Mouse (Mus musculus) heart, postnatal 0 days (tissue): ENCODE measurements at regions not wholly inside any gene's neighbourhood (a gene's known extent, or its start where the extent isn't known, plus 50 kb on each side); places are given as distances from the start of the nearest gene placed in this dataset.

Source experiments
- ATAC-seq: fragments of 200-750 bp; cut with Nextera tagmentation; 2 replicates; pipeline ENCODE4 v1.8.0; 2017; ENCODE audit warnings: low read depth, moderate number of reproducible peaks, moderate library complexity; ENCODE audit not compliant: insufficient read depth
- DNase-seq: peaks from one replicate; pipeline ENCODE4 v3.0.0-alpha.2; 2016; ENCODE audit warnings: low spot score
- H3K27ac ChIP-seq: fragments of 300-500 bp; sonication (generic); 2 replicates; pipeline ENCODE4 v1.5.1; 2014; ENCODE audit warnings: low read depth, mild to moderate bottlenecking
- H3K27me3 ChIP-seq: fragments of 300-500 bp; sonication (generic); 2 replicates; pipeline ENCODE4 v1.6.1; 2014; ENCODE audit warnings: low read length, mixed read lengths; ENCODE audit not compliant: control insufficient read depth, insufficient read depth
- H3K36me3 ChIP-seq: fragments of 300-500 bp; sonication (generic); replicated peaks from 2 replicates; pipeline ENCODE4 v1.6.1; 2014; ENCODE audit warnings: low read length, mixed read lengths; ENCODE audit not compliant: control insufficient read depth, insufficient read depth
- H3K4me1 ChIP-seq: fragments of 300-500 bp; sonication (generic); 2 replicates; pipeline ENCODE4 v1.6.1; 2014; ENCODE audit warnings: antibody characterized with exemption; ENCODE audit not compliant: control insufficient read depth, insufficient read depth
- H3K4me2 ChIP-seq: fragments of 300-500 bp; sonication (generic); 2 replicates; pipeline ENCODE4 v1.6.1; 2014; ENCODE audit warnings: low read depth, mild to moderate bottlenecking, low read length, moderate library complexity
- H3K4me3 ChIP-seq: fragments of 300-500 bp; sonication (generic); 2 replicates; pipeline ENCODE4 v1.5.1; 2014; ENCODE audit warnings: low read depth, low read length
- H3K9ac ChIP-seq: fragments of 300-500 bp; sonication (generic); replicated peaks from 2 replicates; pipeline ENCODE4 v1.6.1; 2014; ENCODE audit warnings: low read depth, low read length, mixed read lengths
- H3K9me3 ChIP-seq: fragments of 300-500 bp; sonication (generic); replicated peaks from 2 replicates; pipeline ENCODE4 v1.6.1; 2016; ENCODE audit warnings: low read length; ENCODE audit not compliant: control insufficient read depth
- CTCF ChIP-seq: IDR thresholded peaks from 2 replicates; pipeline ENCODE4 v1.5.1; 2016; ENCODE audit warnings: antibody characterized with exemption, control low read depth, low read depth
- EP300 ChIP-seq: IDR thresholded peaks from 2 replicates; pipeline ENCODE4 v1.6.1; 2016; ENCODE audit warnings: antibody characterized with exemption, low read depth
- WGBS: fragments of 180-500 bp; shearing (Covaris S2); extraction: QIAGEN DNeasy Blood & Tissue Kit; methylation state at CpG from one replicate; pipeline ENCODE4 v1.1.7; 2014; 5-methylcytosine and 5-hydroxymethylcytosine counted together

DNA sequence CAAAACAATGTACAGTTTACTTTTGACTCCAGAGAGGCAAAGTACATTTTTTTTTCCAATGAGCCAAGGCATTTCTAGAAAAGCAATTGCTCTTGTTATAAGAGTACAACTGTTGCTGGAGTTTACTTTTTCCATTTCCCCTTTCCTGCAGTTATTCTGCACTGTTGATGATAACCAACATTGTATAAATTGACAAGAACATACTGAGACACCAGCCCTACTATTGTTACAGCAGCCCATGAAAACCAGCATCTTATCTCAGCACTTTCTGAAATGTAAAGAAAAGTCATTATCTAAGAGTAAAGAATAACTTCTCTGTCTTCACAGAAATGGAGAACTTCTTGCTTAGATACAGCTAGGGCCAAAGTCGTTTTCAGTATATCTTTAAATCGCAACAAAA lies 345.5 kb downstream of the Lipi start:
- 43% methylated on average over 2 of the region's 2 CpGs for WGBS
- no peaks in the 10 kb centered on the region for H3K27me3 ChIP-seq
- TF ChIP-seq EP300 (no peak), CTCF (no peak)

DNA sequence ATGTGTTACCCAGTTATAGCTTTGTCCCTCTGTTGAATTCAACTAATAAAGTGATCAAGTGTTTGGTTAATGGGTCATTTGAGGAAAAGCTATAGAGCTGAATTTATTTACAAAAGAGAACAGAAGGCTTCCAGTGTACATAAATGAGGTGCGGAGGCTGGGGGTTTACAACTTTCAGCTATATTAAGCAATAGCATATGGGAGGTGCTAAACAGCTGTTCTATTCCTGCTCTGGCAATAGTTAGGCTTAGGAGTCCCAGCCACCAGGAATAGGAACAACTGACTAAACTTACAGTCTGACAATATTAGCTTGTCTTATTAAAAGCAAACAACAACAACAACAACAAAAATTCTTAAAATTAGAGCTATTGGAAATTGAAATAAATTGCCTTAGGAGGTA lies 353.7 kb downstream of the Lipi start:
- H3K27ac ChIP-seq, result no peak overlapping the region
- WGBS, result 84% methylated on average over 1 of the region's 1 CpGs
- DNase-seq (no peak), ATAC-seq (no peak)
- H3K27me3 ChIP-seq, result no peaks in the 10 kb centered on the region
- TF ChIP-seq EP300 (no peak), CTCF (no peak)
- no peaks in the 10 kb centered on the region for H3K4me1 ChIP-seq
- H3K4me2 ChIP-seq, result no peak overlapping the region
- no peaks in the 10 kb centered on the region for H3K9me3 ChIP-seq
- no peak overlapping the region for H3K4me3 ChIP-seq
- no peak overlapping the region for H3K9ac ChIP-seq
- H3K36me3 ChIP-seq, result no peaks in the 10 kb centered on the region

More for the DNA sequence above, 345.5 kb downstream of the Lipi start:
- Histone ChIP-seq H3K9ac (no peak overlapping the region), H3K27ac (no peak overlapping the region), H3K4me2 (no peak overlapping the region), H3K4me1 (no peaks in the 10 kb centered on the region), H3K9me3 (no peaks in the 10 kb centered on the region), H3K4me3 (no peak overlapping the region), H3K36me3 (no peaks in the 10 kb centered on the region)
- ATAC-seq, result no peak
- no peak for DNase-seq

DNA sequence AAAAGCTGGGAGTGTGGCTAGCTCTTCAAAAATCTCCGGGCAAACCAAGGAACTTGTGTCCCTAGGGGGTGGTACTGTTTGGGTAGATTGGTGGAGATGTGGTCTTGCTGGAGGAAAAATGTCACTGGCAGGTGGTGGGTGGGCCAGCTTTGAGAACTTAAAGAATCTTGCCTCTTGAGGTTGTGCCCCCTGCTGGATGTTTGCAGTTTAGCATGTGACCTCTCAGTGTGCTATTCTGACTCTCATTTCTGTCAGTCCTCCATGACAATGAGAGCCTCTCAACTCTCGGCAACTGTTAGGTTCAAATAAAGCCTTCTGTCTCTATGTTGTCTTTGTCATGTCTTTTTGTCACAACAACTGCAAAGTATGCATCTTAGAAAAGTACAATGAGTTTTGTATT lies 392.5 kb downstream of the Lipi start:
- Histone ChIP-seq H3K27ac (no peak overlapping the region), H3K4me1 (no peaks in the 10 kb centered on the region), H3K36me3 (no peaks in the 10 kb centered on the region), H3K9me3 (no peaks in the 10 kb centered on the region), H3K4me3 (no peak overlapping the region), H3K9ac (no peak overlapping the region), H3K4me2 (no peak overlapping the region), H3K27me3 (no peaks in the 10 kb centered on the region)
- ATAC-seq (no peak), DNase-seq (no peak)
- 0 out of 2 replicates have a peak, but pooled peaks have one; percentile 2 for TF ChIP-seq CTCF
- TF ChIP-seq EP300, result no peak
- WGBS, result 65% methylated on average over 2 of the region's 2 CpGs

DNA sequence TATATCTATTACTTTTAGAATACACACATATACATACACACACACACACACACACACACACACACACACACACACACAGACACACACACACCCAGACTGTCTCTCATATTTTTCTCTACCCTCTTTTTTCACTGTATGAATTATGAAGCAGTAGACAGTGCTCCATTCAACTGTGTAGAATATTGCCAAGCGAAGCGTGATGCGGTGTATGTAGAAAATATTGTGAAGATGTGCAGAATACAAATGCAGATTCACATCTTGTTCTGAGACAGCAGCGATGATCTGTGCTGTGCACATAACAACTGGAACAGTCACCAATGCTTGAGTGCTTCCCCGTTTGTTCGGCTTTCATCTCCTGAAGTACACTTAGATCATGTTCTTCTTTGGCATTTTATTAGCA lies 395.5 kb downstream of the Lipi start:
- TF ChIP-seq CTCF (no peak), EP300 (no peak)
- no peak for ATAC-seq
- no peak overlapping the region for H3K9ac ChIP-seq
- no peak overlapping the region for H3K4me3 ChIP-seq
- no peak overlapping the region for H3K27ac ChIP-seq
- DNase-seq, result no peak
- no peaks in the 10 kb centered on the region for H3K4me1 ChIP-seq
- H3K9me3 ChIP-seq, result no peaks in the 10 kb centered on the region
- H3K27me3 ChIP-seq, result no peaks in the 10 kb centered on the region
- H3K36me3 ChIP-seq, result no peaks in the 10 kb centered on the region
- no peak overlapping the region for H3K4me2 ChIP-seq
- 86% methylated on average over 6 of the region's 6 CpGs for WGBS

DNA sequence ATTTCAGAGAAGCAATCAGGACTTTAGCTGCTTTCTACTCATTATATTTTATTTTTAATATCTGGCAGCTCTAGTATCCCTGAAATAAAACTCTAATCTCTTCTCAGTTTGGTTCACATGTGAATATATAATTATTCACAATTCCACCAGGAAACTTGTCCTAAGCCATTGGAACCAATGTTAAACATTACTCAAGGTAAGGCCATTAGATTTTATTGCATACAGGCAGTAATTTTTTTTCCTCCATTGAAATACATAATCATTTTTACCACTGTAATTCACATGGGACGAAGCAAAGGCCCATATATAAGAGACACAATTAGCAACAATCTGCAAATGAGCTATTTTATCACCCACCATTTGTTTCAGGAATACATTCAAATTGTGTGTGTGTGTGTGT lies 419.8 kb downstream of the Lipi start:
- 67% methylated on average over 1 of the region's 1 CpGs for WGBS

DNA sequence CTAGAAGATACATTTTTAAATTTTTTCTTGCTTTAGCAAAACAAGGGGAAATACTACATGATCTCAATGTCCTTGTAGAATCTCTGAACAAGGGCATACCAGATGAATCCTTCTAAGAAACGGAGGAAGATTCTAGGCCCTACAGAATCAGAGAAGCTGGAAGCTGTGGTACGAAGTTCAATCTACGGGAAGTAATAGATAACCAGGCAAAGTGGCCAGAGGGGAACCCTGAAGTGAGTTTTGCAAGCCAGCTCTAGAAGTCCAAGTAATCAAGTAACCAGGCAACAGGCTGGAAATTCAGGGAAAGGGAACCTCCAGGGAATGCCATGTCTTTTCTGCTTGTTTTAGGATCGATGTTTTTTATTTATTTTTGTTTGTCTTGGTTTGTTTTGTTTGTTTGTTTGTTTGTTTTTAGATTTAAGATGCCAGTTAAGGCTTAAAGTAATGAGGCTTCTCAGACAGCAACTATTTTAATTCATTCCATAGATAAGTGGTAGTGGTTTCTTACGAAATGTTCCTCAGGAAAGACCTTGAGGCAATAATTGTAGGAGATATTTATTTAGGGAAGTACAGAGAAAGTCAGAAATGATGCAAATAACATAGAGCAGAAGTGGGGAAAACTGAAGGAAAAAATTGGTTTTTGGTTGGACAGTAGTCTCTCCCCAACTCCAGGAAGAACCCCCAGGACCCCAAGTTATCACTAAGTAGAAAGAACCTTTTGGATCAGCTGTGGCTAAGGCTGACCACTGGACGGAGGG lies 420.7 kb downstream of the Lipi start:
- ATAC-seq (no peak), DNase-seq (no peak)
- Histone ChIP-seq H3K27ac (no peak overlapping the region), H3K4me1 (no peaks in the 10 kb centered on the region), H3K9me3 (no peaks in the 10 kb centered on the region), H3K4me2 (no peak overlapping the region), H3K9ac (no peak overlapping the region), H3K36me3 (no peaks in the 10 kb centered on the region), H3K4me3 (no peak overlapping the region), H3K27me3 (no peaks in the 10 kb centered on the region)
- TF ChIP-seq CTCF (no peak), EP300 (no peak)
- WGBS, result 61% methylated on average over 6 of the region's 6 CpGs

More for the DNA sequence above, 419.8 kb downstream of the Lipi start:
- H3K4me1 ChIP-seq, result no peaks in the 10 kb centered on the region
- H3K4me3 ChIP-seq, result no peak overlapping the region
- TF ChIP-seq CTCF (no peak), EP300 (no peak)
- DNase-seq (no peak), ATAC-seq (no peak)
- H3K4me2 ChIP-seq, result no peak overlapping the region
- H3K36me3 ChIP-seq, result no peaks in the 10 kb centered on the region
- no peak overlapping the region for H3K27ac ChIP-seq
- no peaks in the 10 kb centered on the region for H3K27me3 ChIP-seq
- H3K9ac ChIP-seq, result no peak overlapping the region
- no peaks in the 10 kb centered on the region for H3K9me3 ChIP-seq
